Mouse (Mus musculus) intestine, embryonic 16.5 days (tissue): Measurements from ENCODE around the gene Snx22. TPM values are rescaled to one million over a fixed set of nuclear protein-coding genes. Genes with fewer than 3 reads are reported as not detected.

ENCODE experiments used
- ATAC-seq: fragments of 200-750 bp; cut with Nextera tagmentation; 2 replicates; pipeline ENCODE4 v1.8.0; 2017; ENCODE audit warnings: moderate TSS enrichment, moderate library complexity
- H3K27ac ChIP-seq: fragments of 300-500 bp; sonication (generic); 2 replicates; pipeline ENCODE4 v1.5.1; 2014; ENCODE audit warnings: mild to moderate bottlenecking, low read length
- H3K27me3 ChIP-seq: fragments of 300-500 bp; sonication (generic); replicated peaks from 2 replicates; pipeline ENCODE4 v1.6.1; 2014; ENCODE audit warnings: low read length, control low read depth, mixed read lengths; ENCODE audit not compliant: control insufficient read depth, insufficient read depth
- H3K36me3 ChIP-seq: fragments of 300-500 bp; sonication (generic); 2 replicates; pipeline ENCODE4 v1.6.1; 2014; ENCODE audit warnings: low read length, control low read depth; ENCODE audit not compliant: control insufficient read depth, insufficient read depth
- H3K4me1 ChIP-seq: fragments of 300-500 bp; sonication (generic); 2 replicates; pipeline ENCODE4 v1.6.1; 2014; ENCODE audit warnings: low read length, control low read depth, mixed read lengths; ENCODE audit not compliant: control insufficient read depth, insufficient read depth
- H3K4me2 ChIP-seq: fragments of 300-500 bp; sonication (generic); 2 replicates; pipeline ENCODE4 v1.6.1; 2014; ENCODE audit warnings: low read depth, low read length, control low read depth
- H3K4me3 ChIP-seq: fragments of 300-500 bp; sonication (generic); 2 replicates; pipeline ENCODE4 v1.5.1; 2014; ENCODE audit warnings: mild to moderate bottlenecking, low read length
- H3K9ac ChIP-seq: fragments of 300-500 bp; sonication (generic); 2 replicates; pipeline ENCODE4 v1.6.1; 2014; ENCODE audit warnings: low read depth, low read length
- H3K9me3 ChIP-seq: fragments of 300-500 bp; sonication (generic); 2 replicates; pipeline ENCODE4 v1.6.1; 2016; ENCODE audit warnings: low read length, control low read depth; ENCODE audit not compliant: control insufficient read depth
- WGBS: fragments of 180-500 bp; shearing (Covaris S2); extraction: QIAGEN DNeasy Blood & Tissue Kit; methylation state at CpG from one replicate; pipeline ENCODE4 v1.1.7; 2014; 5-methylcytosine and 5-hydroxymethylcytosine counted together
- polyA plus RNA-seq: library from polyadenylated mRNA; unstranded; fragments of >200 nt; fragmentation: Nextera tagmentation; extraction: Ambion mirVana; gene quantifications from 2 replicates; pipeline ENCODE4 v1.2.1, GENCODE M21; 2015

The Snx22 gene
- polyA plus RNA-seq, 1 experiment from 2014 or later: 1.9 TPM

GRCm38 (mm10) chr9:66042331-66042730, 27.2 kb downstream of the Snx22 start:
- no peak overlapping the region for H3K4me2 ChIP-seq
- no peaks in the 10 kb centered on the region for H3K36me3 ChIP-seq
- no peak overlapping the region for H3K9ac ChIP-seq
- no peaks in the 10 kb centered on the region for H3K4me1 ChIP-seq
- 84% methylated on average over 4 of the region's 4 CpGs for WGBS
- H3K9me3 ChIP-seq: no peaks in the 10 kb centered on the region
- H3K4me3 ChIP-seq: no peak overlapping the region
- H3K27me3 ChIP-seq: no peaks in the 10 kb centered on the region
- ATAC-seq: no peak
- no peak overlapping the region for H3K27ac ChIP-seq

- Histone ChIP-seq H3K4me2 (no peak overlapping the region), H3K36me3 (no peaks in the 10 kb centered on the region), H3K9me3 (no peaks in the 10 kb centered on the region), H3K4me3 (no peak overlapping the region), H3K27me3 (no peaks in the 10 kb centered on the region), H3K4me1 (no peaks in the 10 kb centered on the region), H3K27ac (no peak overlapping the region), H3K9ac (no peak overlapping the region)
- 87% methylated on average over 3 of the region's 3 CpGs for WGBS
- no peak for ATAC-seq
These were observed 28.7 kb downstream of the Snx22 start for GRCm38 (mm10) chr9:66040801-66041200.

- Histone ChIP-seq H3K4me1 (no peaks in the 10 kb centered on the region), H3K9me3 (no peaks in the 10 kb centered on the region), H3K4me2 (no peak overlapping the region), H3K27ac (no peak overlapping the region), H3K27me3 (no peaks in the 10 kb centered on the region), H3K9ac (no peak overlapping the region), H3K4me3 (no peak overlapping the region), H3K36me3 (no peaks in the 10 kb centered on the region)
- 78% methylated on average over 4 of the region's 4 CpGs for WGBS
- no peak for ATAC-seq
These were observed 30.2 kb downstream of the Snx22 start for GRCm38 (mm10) chr9:66039290-66039689.

GRCm38 (mm10) chr9:66038581-66038980, 30.9 kb downstream of the Snx22 start:
- H3K4me3 ChIP-seq: no peak overlapping the region
- no peaks in the 10 kb centered on the region for H3K36me3 ChIP-seq
- WGBS: 96% methylated on average over 4 of the region's 4 CpGs
- ATAC-seq: no peak
- no peaks in the 10 kb centered on the region for H3K9me3 ChIP-seq
- H3K27me3 ChIP-seq: no peaks in the 10 kb centered on the region
- H3K27ac ChIP-seq: no peak overlapping the region
- H3K4me2 ChIP-seq: no peak overlapping the region
- H3K9ac ChIP-seq: no peak overlapping the region
- H3K4me1 ChIP-seq: no peaks in the 10 kb centered on the region

GRCm38 (mm10) chr9:66038082-66038481, 31.4 kb downstream of the Snx22 start:
- H3K4me2 ChIP-seq: no peak overlapping the region
- no peak for ATAC-seq
- no peak overlapping the region for H3K4me3 ChIP-seq
- WGBS: 78% methylated on average over 4 of the region's 4 CpGs
- no peaks in the 10 kb centered on the region for H3K4me1 ChIP-seq
- no peak overlapping the region for H3K9ac ChIP-seq
- H3K9me3 ChIP-seq: no peaks in the 10 kb centered on the region
- H3K27me3 ChIP-seq: no peaks in the 10 kb centered on the region
- H3K27ac ChIP-seq: no peak overlapping the region
- no peaks in the 10 kb centered on the region for H3K36me3 ChIP-seq

- Histone ChIP-seq H3K4me3 (no peak overlapping the region), H3K9me3 (no peaks in the 10 kb centered on the region), H3K36me3 (no peaks in the 10 kb centered on the region), H3K27me3 (no peaks in the 10 kb centered on the region), H3K27ac (no peak overlapping the region), H3K4me1 (no peaks in the 10 kb centered on the region), H3K9ac (no peak overlapping the region), H3K4me2 (no peak overlapping the region)
- ATAC-seq: no peak
These were observed 48.9 kb downstream of the Snx22 start for GRCm38 (mm10) chr9:66020601-66021000.

Other genes with a start within 250 kb of the Snx22 start
- 3.8 and 4.2 TPM in 2 replicates for gene Zfp609, start 242.2 kb downstream of the Snx22 start, polyA plus RNA-seq
- 115 and 141 TPM in 2 replicates for gene Pclaf, start 179.5 kb downstream of the Snx22 start, polyA plus RNA-seq
- 20.3 and 22.2 TPM in 2 replicates for gene Trip4, start 160.9 kb downstream of the Snx22 start, polyA plus RNA-seq
- gene Csnk1g1, start 160.8 kb downstream of the Snx22 start, polyA plus RNA-seq: 9.4 and 9.9 TPM in 2 replicates
- 645 and 681 TPM in 2 replicates for gene Ppib, start 9.5 kb downstream of the Snx22 start, polyA plus RNA-seq
- 149 and 155 TPM in 2 replicates for gene Snx1, start 56.9 kb upstream of the Snx22 start, polyA plus RNA-seq
- gene Ciao2a, start 56.9 kb upstream of the Snx22 start, polyA plus RNA-seq: 203 and 219 TPM in 2 replicates
- 6.8 and 8.0 TPM in 2 replicates for gene Dapk2, start 88.5 kb upstream of the Snx22 start, polyA plus RNA-seq